Mouse (Mus musculus) heart, postnatal 25 days (tissue): Measurements from ENCODE around the gene Gpr143. TPM values are rescaled to one million over a fixed set of nuclear protein-coding genes. Genes with fewer than 3 reads are reported as not detected.

Experiments used
- DNase-seq: peaks from one replicate; pipeline ENCODE4 v3.0.0; 2022; ENCODE audit warnings: low spot score
- intact Hi-C: fragments of 180-260 bp; cut with DNase I; formaldehyde crosslinking; loops from one replicate; pipeline ENCODE4 v1.15.1; 2025
- total RNA-seq, 2 experiments: library from RNA; stranded (reverse); gene quantifications; 2 replicates each; pipeline ENCODE4 v1.2.3; 2021

The Gpr143 gene
- total RNA-seq, 2 experiments from 2014 or later = not detected

- intact Hi-C loops = no loop called here
- no peak for DNase-seq
Measured at GRCm38 (mm10) chrX:152855076-152855772, 73.5 kb downstream of the Gpr143 start.

Other genes with a start within 250 kb of the Gpr143 start
- gene Cldn34a, start 218.6 kb upstream of the Gpr143 start, total RNA-seq = not detected
- gene Shroom2, start 12.5 kb upstream of the Gpr143 start, total RNA-seq = 1 to 10 TPM; 2.9 to 4.7 TPM
- not detected for gene Usp51, start 224.5 kb downstream of the Gpr143 start, total RNA-seq